In the genomic region with DNA sequence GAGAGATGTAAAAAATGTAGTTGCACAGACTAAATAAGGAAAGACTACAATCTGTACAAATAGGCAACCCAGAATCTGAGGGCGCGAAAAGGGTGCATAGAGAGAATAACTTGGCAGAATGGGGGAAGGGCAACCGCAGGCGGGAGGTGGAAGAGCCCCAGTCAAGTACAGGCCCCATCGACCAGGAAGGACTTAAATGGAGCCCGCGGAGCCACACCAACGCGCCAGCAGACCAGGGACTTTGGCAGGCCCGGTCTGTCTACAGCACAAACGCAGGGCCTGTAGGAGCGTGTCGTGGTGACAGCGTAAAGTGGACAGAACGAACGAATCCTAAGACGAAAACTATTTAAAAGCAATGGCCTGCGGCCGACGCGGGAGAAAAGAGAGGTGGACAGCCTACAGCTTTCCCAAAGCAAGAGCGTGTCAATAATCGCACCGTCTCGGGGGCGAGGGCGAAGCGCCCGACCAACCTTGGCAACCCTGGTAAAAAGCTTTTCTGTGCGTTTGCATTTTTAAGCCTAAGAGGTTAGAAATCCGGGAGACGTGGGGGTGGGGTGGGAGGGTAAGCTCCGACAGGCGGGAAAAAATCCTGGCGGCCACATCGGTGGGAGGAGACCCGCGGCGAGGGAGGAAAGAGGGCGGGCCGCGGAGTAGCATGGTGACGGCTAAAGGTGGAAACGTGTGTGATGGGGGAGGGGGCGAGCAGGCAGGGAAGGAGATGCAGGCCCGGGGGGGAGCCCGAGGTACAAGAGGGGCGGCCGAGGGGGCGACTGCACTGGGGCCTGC, we compare ENCODE assay signal across 8 mouse cellular contexts. TPM values are rescaled to one million over a fixed set of nuclear protein-coding genes. Genes with fewer than 3 reads are reported as not detected.
DNase-seq lines count a peak whose midpoint lies in the region; ATAC-seq and TF ChIP-seq lines count a peak whose summit lies in the region.

No protein-coding gene starts in this region.

- no peaks in the 10 kb centered on the region for H3K9me3 ChIP-seq in embryonic facial prominence, embryonic 15.5 days (replicated peaks)
- no peaks in the 10 kb centered on the region for H3K9me3 ChIP-seq in kidney, embryonic 14.5 days (ENCODE audit: control insufficient read depth, low read length)
- H3K9me3 ChIP-seq in stomach, embryonic 14.5 days (ENCODE audit: control insufficient read depth, low read depth, low read length) = no peaks in the 10 kb centered on the region

- TF ChIP-seq CTCF in bone marrow, adult 2 months (IDR thresholded peaks at IDR 0.05; ENCODE audit: control insufficient read depth, insufficient read depth, low read length) = no peak
- TF ChIP-seq CTCF in liver, adult 2 months (IDR thresholded peaks at IDR 0.05; ENCODE audit: low read depth, low read length) = no peak

- H3K9ac ChIP-seq in embryonic facial prominence, embryonic 15.5 days = peak overlapping the region; percentile 96
- H3K9ac ChIP-seq in kidney, embryonic 14.5 days (ENCODE audit: low read depth, low read length) = peak overlapping the region; percentile 99
- H3K9ac ChIP-seq in liver, adult 2 months (ENCODE audit: low read depth, low read length) = peak overlapping the region; percentile 99
- H3K9ac ChIP-seq in stomach, embryonic 14.5 days (replicated peaks; ENCODE audit: low read depth, low read length) = peak overlapping the region; percentile 92

- H3K4me1 ChIP-seq in bone marrow, adult 2 months (ENCODE audit: control insufficient read depth, insufficient read depth, low read length) = peaks cover 3% of the 10 kb centered on the region; the same call in 1 of the 2 replicates
- peaks cover 21% of the 10 kb centered on the region for H3K4me1 ChIP-seq in embryonic facial prominence, embryonic 15.5 days
- peaks cover 19% of the 10 kb centered on the region for H3K4me1 ChIP-seq in kidney, embryonic 14.5 days (ENCODE audit: control insufficient read depth, insufficient read depth, low read length)
- peaks cover 11% of the 10 kb centered on the region for H3K4me1 ChIP-seq in liver, adult 2 months (ENCODE audit: control insufficient read depth, insufficient read depth, low read length)
- peaks cover 17% of the 10 kb centered on the region; the same call in 1 of the 2 replicates for H3K4me1 ChIP-seq in stomach, embryonic 14.5 days (ENCODE audit: control insufficient read depth, insufficient read depth, low read length)

- H3K4me2 ChIP-seq in embryonic facial prominence, embryonic 15.5 days (replicated peaks) = peak overlapping the region; percentile 61
- peak overlapping the region; percentile 70 for H3K4me2 ChIP-seq in kidney, embryonic 14.5 days (replicated peaks; ENCODE audit: low read depth, low read length)
- peak overlapping the region; percentile 89 for H3K4me2 ChIP-seq in myocyte (ENCODE audit: low read depth)
- H3K4me2 ChIP-seq in stomach, embryonic 14.5 days (replicated peaks; ENCODE audit: low read depth, low read length) = peak overlapping the region; percentile 79

- ATAC-seq in embryonic facial prominence, embryonic 15.5 days (ENCODE audit: insufficient number of reproducible peaks, low FRiP score, low TSS enrichment, low read depth) = peak; percentile 63
- ATAC-seq in kidney, embryonic 14.5 days (ENCODE audit: low FRiP score, low TSS enrichment) = peak; percentile 72
- ATAC-seq in stomach, embryonic 14.5 days (ENCODE audit: insufficient number of reproducible peaks, insufficient read depth, low FRiP score, low read depth) = peak; percentile 74

- under 1% methylated on average over 46 of the region's 50 CpGs for WGBS in bone marrow, adult 2 months
- WGBS in embryonic facial prominence, embryonic 15.5 days = under 1% methylated on average over 43 of the region's 50 CpGs
- under 1% methylated on average over 44 of the region's 50 CpGs for WGBS in kidney, embryonic 14.5 days
- under 1% methylated on average over 48 of the region's 50 CpGs for WGBS in liver, adult 2 months
- 1% methylated on average over 47 of the region's 50 CpGs for WGBS in stomach, embryonic 14.5 days

- peak overlapping the region; percentile 99 for H3K4me3 ChIP-seq in bone marrow, adult 2 months (replicated peaks; ENCODE audit: control insufficient read depth, low read depth, low read length)
- peak overlapping the region; percentile 93 for H3K4me3 ChIP-seq in embryonic facial prominence, embryonic 15.5 days (replicated peaks)
- peak overlapping the region; percentile 95 for H3K4me3 ChIP-seq in kidney, embryonic 14.5 days (ENCODE audit: low read length)
- peak overlapping the region; percentile 98 for H3K4me3 ChIP-seq in liver, adult 2 months (ENCODE audit: insufficient read depth, low read depth, low read length)
- H3K4me3 ChIP-seq in myocyte = peak overlapping the region; percentile 87
- H3K4me3 ChIP-seq in stomach, embryonic 14.5 days (ENCODE audit: low read depth, low read length) = peak overlapping the region; percentile 95

- H3K27ac ChIP-seq in bone marrow, adult 2 months (ENCODE audit: control insufficient read depth, insufficient read depth, low read depth, low read length, poor library complexity) = peak overlapping the region; percentile 99
- H3K27ac ChIP-seq in embryonic facial prominence, embryonic 15.5 days (replicated peaks) = peak overlapping the region; percentile 99
- H3K27ac ChIP-seq in kidney, embryonic 14.5 days (ENCODE audit: low read depth, low read length) = peak overlapping the region; percentile 100
- H3K27ac ChIP-seq in liver, adult 2 months (replicated peaks; ENCODE audit: insufficient read depth, low read depth, low read length) = peak overlapping the region; percentile 58
- peak overlapping the region; percentile 98 for H3K27ac ChIP-seq in stomach, embryonic 14.5 days (ENCODE audit: low read length)

- peaks cover 23% of the 10 kb centered on the region for H3K79me2 ChIP-seq in liver, adult 2 months (ENCODE audit: control insufficient read depth, insufficient read depth, low read length)
- peaks cover 52% of the 10 kb centered on the region for H3K79me2 ChIP-seq in myocyte (ENCODE audit: control insufficient read depth, insufficient read depth)

- H3ac ChIP-seq in myocyte (ENCODE audit: control insufficient read depth, insufficient read length) = peak overlapping the region; percentile 100

- 0 out of 2 replicates have a peak, but pooled peaks cover 5% of the 10 kb centered on the region for H3K36me3 ChIP-seq in embryonic facial prominence, embryonic 15.5 days
- H3K36me3 ChIP-seq in kidney, embryonic 14.5 days (ENCODE audit: control insufficient read depth, insufficient read depth, low read length) = no peaks in the 10 kb centered on the region
- peaks cover 3% of the 10 kb centered on the region; the same call in 1 of the 2 replicates for H3K36me3 ChIP-seq in liver, adult 2 months (ENCODE audit: control insufficient read depth, insufficient read depth, low read length)
- peaks cover 3% of the 10 kb centered on the region for H3K36me3 ChIP-seq in myocyte (ENCODE audit: control insufficient read depth, insufficient read depth)
- peaks cover 5% of the 10 kb centered on the region; the same call in 1 of the 2 replicates for H3K36me3 ChIP-seq in stomach, embryonic 14.5 days (ENCODE audit: control insufficient read depth, insufficient read depth, low read length)

- peak; percentile 82 for DNase-seq in A20 (ENCODE audit: low read depth, low spot score)
- DNase-seq in heart, adult 9 months (ENCODE audit: low spot score in 2 of 2) = peak; percentile 78 to 80
- peak; percentile 66 for DNase-seq in liver, adult 2 months (ENCODE audit: extremely low read depth, low read depth, low spot score)

- no peaks in the 10 kb centered on the region for H3K27me3 ChIP-seq in embryonic facial prominence, embryonic 15.5 days
- no peaks in the 10 kb centered on the region for H3K27me3 ChIP-seq in kidney, embryonic 14.5 days (ENCODE audit: control insufficient read depth, insufficient read depth, low read length)
- no peaks in the 10 kb centered on the region for H3K27me3 ChIP-seq in liver, adult 2 months (ENCODE audit: control insufficient read depth, insufficient read depth, low read length)
- H3K27me3 ChIP-seq in myocyte (ENCODE audit: control insufficient read depth, insufficient read depth, insufficient read length) = no peaks in the 10 kb centered on the region
- no peaks in the 10 kb centered on the region for H3K27me3 ChIP-seq in stomach, embryonic 14.5 days (ENCODE audit: control insufficient read depth, insufficient read depth, low read length)

- TF ChIP-seq POLR2A in bone marrow, adult 2 months (IDR thresholded peaks at IDR 0.05; ENCODE audit: borderline replicate concordance, control insufficient read depth, low read depth, low read length) = 0 out of 2 replicates have a peak, but pooled peaks have one; percentile 44
- TF ChIP-seq POLR2A in liver, adult 2 months (IDR thresholded peaks at IDR 0.05; ENCODE audit: extremely low read depth, insufficient read depth, low read length) = no peak
- no peak for TF ChIP-seq POLR2A in myocyte (IDR thresholded peaks at IDR 0.05; ENCODE audit: insufficient read length, low read depth)

TF ChIP-seq in myocyte, 11 proteins besides CTCF, POLR2A, EP300 and RAD21 (continues in another document):
- TF ChIP-seq MYOG (IDR thresholded peaks at IDR 0.05; ENCODE audit: control insufficient read depth in 1 of 3, insufficient read depth in 1 of 3, insufficient read length in 2 of 3, low read depth in 2 of 3) = no peak
- TF ChIP-seq CEBPB (IDR thresholded peaks at IDR 0.05; ENCODE audit: insufficient read depth, poor library complexity, severe bottlenecking) = no peak
- no peak for TF ChIP-seq E2F4 (IDR thresholded peaks at IDR 0.05; ENCODE audit: insufficient read depth)
- no peak for TF ChIP-seq SRF (IDR thresholded peaks at IDR 0.05; ENCODE audit: control insufficient read depth, insufficient read length, low read depth)
- TF ChIP-seq MAX (IDR thresholded peaks at IDR 0.05; ENCODE audit: low read depth) = no peak

RNA-seq across cellular contexts. Expression of a gene that starts 1.0 kb away (rescaled TPM):
- polyA plus RNA-seq in bone marrow, adult 2 months (2011; ENCODE audit: insufficient read depth, insufficient read length, low replicate concordance, missing spikeins) = 193 and 333 TPM in 2 replicates
- polyA plus RNA-seq in embryonic facial prominence, embryonic 15.5 days (2015; fragmentation: Nextera tagmentation; extraction: Ambion mirVana) = 180 and 195 TPM in 2 replicates
- 212 and 290 TPM in 2 replicates for polyA plus RNA-seq in kidney, embryonic 14.5 days (2014; fragmentation: Nextera tagmentation; extraction: Ambion mirVana)
- total RNA-seq in liver, adult 2 months (2014; rRNA removed) = 9.6 and 12.6 TPM in 2 replicates
- polyA plus RNA-seq in liver, adult 2 months (2012; rRNA removed) = 20.3 and 25.4 TPM in 2 replicates
- 86.4 TPM for polyA plus RNA-seq in myocyte (2012; fragmentation: generic; extraction: Trizol)
- 126 and 147 TPM in 2 replicates for polyA plus RNA-seq in stomach, embryonic 14.5 days (2014; fragmentation: Nextera tagmentation; extraction: Ambion mirVana)

RNA-seq across cellular contexts. Expression of a gene that starts 1.2 kb away (rescaled TPM):
- 2.6 and 5.0 TPM in 2 replicates for polyA plus RNA-seq in bone marrow, adult 2 months (2011; ENCODE audit: insufficient read depth, insufficient read length, low replicate concordance, missing spikeins)
- polyA plus RNA-seq in embryonic facial prominence, embryonic 15.5 days (2015; fragmentation: Nextera tagmentation; extraction: Ambion mirVana) = 1.7 and 3.5 TPM in 2 replicates
- 2.5 and 4.3 TPM in 2 replicates for polyA plus RNA-seq in kidney, embryonic 14.5 days (2014; fragmentation: Nextera tagmentation; extraction: Ambion mirVana)
- total RNA-seq in liver, adult 2 months (2014; rRNA removed) = 0.67 TPM in 1 of 2 replicates, not detected in the other
- polyA plus RNA-seq in liver, adult 2 months (2012; rRNA removed) = 0.67 and 0.82 TPM in 2 replicates
- polyA plus RNA-seq in myocyte (2012; fragmentation: generic; extraction: Trizol) = 2.1 TPM
- 2.4 and 3.7 TPM in 2 replicates for polyA plus RNA-seq in stomach, embryonic 14.5 days (2014; fragmentation: Nextera tagmentation; extraction: Ambion mirVana)

Comparison
In these comparisons a context has a peak if more than half of its experiments do, and no peak if none do; other contexts are left out.
1. Peak in every context shown above with its lines: DNase-seq, ATAC-seq, H3K4me3 ChIP-seq and H3K27ac ChIP-seq.